Mouse (Mus musculus) C2C12 (cell line): ENCODE data around the gene Fblim1.

ENCODE experiments used
- CEBPB ChIP-seq: IDR thresholded peaks from one replicate; pipeline ENCODE4 v1.6.1; 2011; ENCODE audit warnings: low read depth, mild to moderate bottlenecking, control low read depth, moderate library complexity
- CTCF ChIP-seq: IDR thresholded peaks from one replicate; pipeline ENCODE4 v1.5.1; 2011; ENCODE audit not compliant: control insufficient read depth, insufficient read depth, insufficient read length
- MAX ChIP-seq: IDR thresholded peaks from one replicate; pipeline ENCODE4 v1.6.1; 2011; ENCODE audit warnings: mild to moderate bottlenecking, control low read depth
- MYOD1 ChIP-seq: IDR thresholded peaks from one replicate; pipeline ENCODE4 v1.6.1; 2011; ENCODE audit warnings: low read depth; ENCODE audit not compliant: control insufficient read depth, insufficient read length
- MYOG ChIP-seq: IDR thresholded peaks from one replicate; pipeline ENCODE4 v1.6.1; 2011; ENCODE audit not compliant: control insufficient read depth, insufficient read length; ENCODE audit errors: extremely low read depth
- USF1 ChIP-seq: IDR thresholded peaks from one replicate; pipeline ENCODE4 v1.6.1; 2011; ENCODE audit warnings: low read depth, mild to moderate bottlenecking, control low read depth, moderate library complexity

- TF ChIP-seq CTCF (no peak), MYOG (no peak), MAX (no peak), CEBPB (no peak), MYOD1 (no peak), USF1 (no peak)
These were observed 33.1 kb downstream of the Fblim1 start for GRCm38 (mm10) chr4:141572668-141573358.
